ENCODE assay signal across 22 mouse cellular contexts in genomic region chr2:75517096-75517495, GRCm38 (mm10).
"Had no signal": no experiment of that assay in that cellular context is flagged by ENCODE, and none has a peak within 500 bp of the region (broad histone marks: within the 10 kb centered on the region; RNA-seq: fewer than 3 reads in every experiment).

No protein-coding gene starts in this region.

- H3K9me3 ChIP-seq: lung, embryonic 15.5 days; megakaryocyte, embryonic 14.5 days; midbrain, embryonic 13.5 days; neural tube, embryonic 13.5 days; neural tube, embryonic 15.5 days had no signal

- H3K36me3 ChIP-seq: lung, embryonic 15.5 days; midbrain, embryonic 13.5 days; neural tube, embryonic 13.5 days; neural tube, embryonic 15.5 days had no signal

- H3K9ac ChIP-seq: liver, postnatal 0 days; lung, embryonic 15.5 days; midbrain, embryonic 13.5 days; neural tube, embryonic 13.5 days; neural tube, embryonic 15.5 days had no signal

- H3K4me2 ChIP-seq: lung, embryonic 15.5 days; midbrain, embryonic 11.5 days; midbrain, embryonic 13.5 days; neural tube, embryonic 13.5 days; neural tube, embryonic 15.5 days had no signal

- H3K27ac ChIP-seq: lung, embryonic 15.5 days; macrophage; midbrain, embryonic 13.5 days; neural tube, embryonic 13.5 days; neural tube, embryonic 15.5 days had no signal

- DNase-seq: liver, postnatal 0 days; lung, adult 2 months; lung, postnatal 14 days; lung, postnatal 36 days; retina, postnatal 1 day; right cerebral cortex, adult 18-20 months; right cerebral cortex, postnatal 25 days; right cerebral cortex, postnatal 4 days; spleen, adult 18-20 months; thymus, adult 2 months; thymus, postnatal 25 days; thymus, postnatal 4 days had no signal

- H3K4me3 ChIP-seq: lung, embryonic 15.5 days; megakaryocyte, embryonic 14.5 days; midbrain, embryonic 13.5 days; myocyte; neural tube, embryonic 13.5 days; neural tube, embryonic 15.5 days had no signal

- H3K4me1 ChIP-seq: lung, embryonic 15.5 days; megakaryocyte, embryonic 14.5 days; midbrain, embryonic 13.5 days had no signal

- ATAC-seq: liver, postnatal 0 days; lung, postnatal 0 days; midbrain, embryonic 13.5 days; midbrain, embryonic 16.5 days had no signal

- H3K27me3 ChIP-seq: midbrain, embryonic 13.5 days; neural tube, embryonic 13.5 days; neural tube, embryonic 15.5 days had no signal
